Mouse (Mus musculus): Measurements from ENCODE around the gene Zdhhc19.

The Zdhhc19 gene

GRCm38 (mm10) chr16:32609401-32609779 is 113.3 kb downstream of the Zdhhc19 start:
- DNase-seq (ENCODE audit: low spot score in 2 of 2), result no peak

GRCm38 (mm10) chr16:32610460-32611255 is 114.6 kb downstream of the Zdhhc19 start:
- no peak for DNase-seq (ENCODE audit: low spot score in 2 of 2)

All from urinary bladder, postnatal 4 days (tissue).